Mouse (Mus musculus) layer of hippocampus, postnatal 36 days (tissue): ENCODE measurements around the gene Ifitm6. TPM values are rescaled to one million over a fixed set of nuclear protein-coding genes. Genes with fewer than 3 reads are reported as not detected.
A peak's percentile ranks its signal among the peaks of the same experiment; 100 is the strongest.
"Not testable (repeated sequence)": the region's sequence is repeated elsewhere in the genome, so short reads cannot be mapped to it uniquely, and the experiment has no call there.

ENCODE experiments used
- DNase-seq, 2 experiments: peaks; one replicate each; pipeline ENCODE4 v3.0.0; 2022
- total RNA-seq, 2 experiments: library from RNA; stranded (reverse); gene quantifications; 2 replicates each; pipeline ENCODE4 v1.2.3; 2021

Gene Ifitm6
- total RNA-seq: under 1 TPM in 1 of 2 experiments, not detected in 1; 0.63 TPM

- DNase-seq: not testable (repeated sequence)
Measured at GRCm38 (mm10) chr7:141017824-141018223, at the start of gene Ifitm6. TSS of gene Ifitm6 (minus strand) at chr7:141017924.

- DNase-seq: no peak
Measured at GRCm38 (mm10) chr7:141064576-141064975, 46.9 kb upstream of the Ifitm6 start.

- DNase-seq: no peak
Measured at GRCm38 (mm10) chr7:141064175-141064574, 46.5 kb upstream of the Ifitm6 start.

DNA sequence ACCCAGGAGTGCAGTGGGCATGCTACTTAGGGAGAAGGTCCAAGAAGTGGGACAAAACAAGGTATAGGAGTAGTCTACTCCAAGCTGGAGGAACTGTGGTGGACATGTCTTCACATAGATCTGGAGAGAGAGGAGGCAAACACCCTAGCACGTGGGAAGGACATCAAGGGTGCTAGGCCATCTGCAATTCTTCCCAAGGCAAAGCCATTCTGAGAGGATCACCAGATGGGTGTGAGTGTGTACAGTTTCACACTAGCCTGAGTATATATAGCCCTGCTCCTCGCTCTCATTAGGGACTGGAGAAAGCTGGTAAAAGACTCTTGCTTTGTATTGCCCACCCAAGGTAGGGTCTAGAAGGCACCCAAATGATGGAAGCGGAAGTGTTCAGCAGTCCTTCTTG is 45.6 kb upstream of the Ifitm6 start:
- no peak for DNase-seq

GRCm38 (mm10) chr7:141062525-141062924 is 44.8 kb upstream of the Ifitm6 start:
- no peak for DNase-seq

- DNase-seq: no peak
Measured at GRCm38 (mm10) chr7:141061269-141061692, 43.6 kb upstream of the Ifitm6 start.

- DNase-seq: peak; percentile 89 to 91
Measured at GRCm38 (mm10) chr7:141060426-141061242, 42.9 kb upstream of the Ifitm6 start, which contains the start of gene B4galnt4. TSS of gene B4galnt4 (plus strand) at chr7:141061104.

- DNase-seq: no peak
Measured at GRCm38 (mm10) chr7:141059929-141060328, 42.2 kb upstream of the Ifitm6 start.

DNA sequence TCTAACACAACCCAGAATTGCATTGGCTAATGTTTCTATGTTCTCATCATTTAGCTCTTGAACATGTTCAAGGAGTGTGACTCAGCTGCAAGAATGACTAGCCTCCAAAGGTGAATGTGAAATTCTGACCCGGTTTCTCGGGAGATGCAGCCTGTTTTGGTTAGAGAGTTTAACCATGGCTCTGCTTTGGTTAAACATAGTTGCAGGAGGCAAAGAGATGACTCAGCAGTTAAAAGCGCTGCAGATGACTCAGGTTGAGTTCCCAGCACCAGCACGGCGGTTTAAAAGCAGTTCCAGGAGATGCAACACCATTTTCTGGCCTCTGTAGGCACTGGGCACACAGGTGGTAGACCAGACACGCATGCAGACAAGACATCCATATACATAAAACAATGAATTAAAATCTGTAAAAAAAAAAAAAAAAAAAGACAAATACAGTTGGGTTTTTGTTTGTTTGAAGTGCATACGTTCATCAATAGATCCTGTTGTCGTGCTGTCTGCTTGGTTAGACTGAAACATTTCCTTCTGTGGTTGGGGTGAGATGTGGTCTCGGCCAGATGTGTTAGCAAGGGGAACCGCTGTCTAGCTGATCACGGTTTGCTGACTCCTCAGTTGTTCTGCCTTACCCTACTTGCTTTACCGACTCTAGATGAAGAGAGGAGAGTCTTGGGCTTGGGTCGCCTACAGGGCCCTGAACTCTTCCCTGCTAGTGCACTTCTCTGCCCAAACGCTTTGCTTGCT is 41.0 kb upstream of the Ifitm6 start:
- no peak for DNase-seq

DNA sequence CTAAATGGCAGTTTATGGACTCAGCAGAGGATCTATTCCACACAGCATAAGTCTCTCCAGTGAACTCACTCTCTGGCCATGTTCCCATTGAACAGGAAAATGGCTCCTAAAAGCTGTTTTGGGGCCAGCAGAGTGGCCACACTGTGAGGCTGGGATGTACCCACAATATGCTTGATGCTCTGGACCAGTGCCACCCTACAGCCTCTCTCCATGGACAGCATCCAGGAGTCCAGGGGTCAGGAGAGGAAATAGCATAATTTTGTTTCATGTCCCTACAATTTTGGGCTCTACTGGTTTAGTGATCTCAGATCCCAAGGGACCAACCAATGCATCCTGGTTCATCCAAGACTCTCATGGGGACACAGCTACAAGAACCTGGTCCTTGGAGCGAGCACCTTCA is 39.8 kb upstream of the Ifitm6 start:
- DNase-seq: no peak

DNA sequence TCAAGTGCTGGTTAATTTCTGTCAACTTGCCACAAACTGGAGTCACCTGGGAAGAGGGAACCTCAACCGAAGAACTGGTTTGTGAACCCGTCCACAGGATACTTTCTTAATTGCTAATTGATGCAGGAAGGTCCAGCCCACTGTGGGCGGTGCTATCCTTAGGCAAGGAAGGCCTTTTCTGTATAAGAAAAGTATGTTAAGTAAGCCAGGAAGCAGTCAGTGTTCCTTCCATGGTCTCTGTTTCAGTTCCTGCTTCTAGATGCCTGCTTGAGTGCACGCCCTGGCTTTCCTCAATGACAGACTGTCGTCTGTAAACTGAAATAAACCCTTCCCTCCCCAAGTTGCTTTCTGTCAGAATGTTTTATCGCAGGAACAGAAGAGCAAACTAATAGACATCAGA is 39.3 kb upstream of the Ifitm6 start:
- no peak for DNase-seq

DNA sequence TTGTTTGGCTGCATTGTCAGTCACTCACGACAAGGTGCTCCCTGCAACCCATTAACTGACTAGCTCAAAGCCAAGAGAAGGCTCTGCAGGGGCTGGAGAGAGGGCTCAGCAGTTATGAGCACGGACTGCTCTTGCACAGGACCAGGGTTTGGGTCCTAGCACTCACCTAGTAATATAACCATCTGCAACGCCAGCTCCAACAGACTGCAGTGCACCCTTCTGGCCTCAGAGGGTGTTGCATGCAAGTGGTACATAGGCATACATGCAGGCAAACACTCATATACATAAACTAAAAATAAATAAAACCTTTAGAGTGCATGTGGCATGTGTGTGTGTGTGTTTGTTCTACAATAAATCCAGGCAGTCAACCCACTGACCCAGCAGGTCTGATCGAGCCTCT is 38.1 kb upstream of the Ifitm6 start:
- DNase-seq: no peak

- DNase-seq: no peak
Measured at GRCm38 (mm10) chr7:141052421-141052820, 34.7 kb upstream of the Ifitm6 start.

DNA sequence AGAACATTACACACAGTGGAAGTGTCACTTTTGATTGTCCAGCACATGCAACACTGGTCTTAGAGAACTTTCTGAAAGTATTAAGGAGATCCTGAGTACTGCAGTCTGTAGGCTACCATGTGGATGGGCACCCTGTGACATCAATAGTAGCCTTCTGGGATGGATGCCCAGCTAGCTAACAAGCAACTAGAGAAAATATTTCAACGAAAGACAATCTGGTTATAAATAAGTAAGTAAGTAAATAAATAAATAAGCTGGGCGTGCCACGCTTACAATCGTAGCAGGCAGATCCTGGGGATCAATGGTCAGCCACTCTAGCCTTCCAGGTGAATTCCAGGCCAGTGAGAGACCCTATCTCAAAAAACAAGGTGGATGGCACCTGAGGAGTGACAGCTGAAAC is 34.3 kb upstream of the Ifitm6 start:
- no peak for DNase-seq

DNA sequence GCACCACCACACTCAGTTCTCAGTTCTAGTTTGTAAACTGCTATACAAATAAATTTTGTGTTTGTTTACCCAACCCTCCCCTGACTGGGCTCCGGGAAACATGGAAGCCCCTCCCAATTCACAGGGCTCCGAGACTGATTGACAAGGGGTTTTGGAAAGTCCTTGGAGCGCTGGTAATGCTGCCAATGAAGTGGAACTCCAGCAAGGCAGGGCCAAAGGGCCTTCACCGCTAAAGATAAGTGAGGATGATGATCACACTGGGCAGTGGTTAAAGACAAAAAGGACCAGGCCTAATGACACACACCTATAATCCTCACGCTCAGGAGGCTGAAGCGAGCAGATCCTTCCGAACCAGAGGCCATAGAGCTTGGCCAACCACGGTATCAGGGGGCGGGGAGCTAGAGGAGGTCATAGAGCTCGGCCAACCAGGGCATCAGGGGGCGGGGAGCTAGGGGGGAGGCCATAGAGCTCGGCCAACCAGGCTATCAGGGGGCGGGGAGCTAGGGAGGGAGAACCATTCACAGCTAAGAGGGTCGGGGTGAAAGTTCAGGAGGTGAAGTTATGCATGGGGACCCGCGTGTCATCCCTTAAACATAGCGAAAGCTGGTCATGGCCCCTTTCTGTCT is 33.4 kb upstream of the Ifitm6 start:
- DNase-seq: no peak

DNA sequence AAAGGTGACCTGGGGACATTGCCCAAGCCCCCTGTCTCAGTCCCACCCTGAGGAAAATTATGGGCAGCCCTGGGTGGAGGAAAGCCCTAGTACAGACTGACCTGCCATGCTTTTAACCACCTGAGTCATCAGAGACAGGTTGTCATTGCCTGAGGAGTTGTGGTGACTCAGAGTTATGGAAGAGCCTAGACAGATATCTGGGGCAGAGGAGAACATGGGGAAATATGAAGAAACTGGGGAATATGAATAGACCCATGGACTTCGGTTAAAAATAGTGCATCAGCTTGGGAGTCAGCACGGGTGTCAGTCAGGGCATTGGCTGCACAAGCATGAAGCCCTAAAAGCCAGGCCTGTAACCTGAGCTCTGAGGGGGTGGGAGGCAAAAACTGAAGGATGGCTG is 31.6 kb upstream of the Ifitm6 start:
- DNase-seq: no peak

- peak; percentile 86 for DNase-seq
Measured at GRCm38 (mm10) chr7:141048226-141049218, 30.8 kb upstream of the Ifitm6 start.

DNA sequence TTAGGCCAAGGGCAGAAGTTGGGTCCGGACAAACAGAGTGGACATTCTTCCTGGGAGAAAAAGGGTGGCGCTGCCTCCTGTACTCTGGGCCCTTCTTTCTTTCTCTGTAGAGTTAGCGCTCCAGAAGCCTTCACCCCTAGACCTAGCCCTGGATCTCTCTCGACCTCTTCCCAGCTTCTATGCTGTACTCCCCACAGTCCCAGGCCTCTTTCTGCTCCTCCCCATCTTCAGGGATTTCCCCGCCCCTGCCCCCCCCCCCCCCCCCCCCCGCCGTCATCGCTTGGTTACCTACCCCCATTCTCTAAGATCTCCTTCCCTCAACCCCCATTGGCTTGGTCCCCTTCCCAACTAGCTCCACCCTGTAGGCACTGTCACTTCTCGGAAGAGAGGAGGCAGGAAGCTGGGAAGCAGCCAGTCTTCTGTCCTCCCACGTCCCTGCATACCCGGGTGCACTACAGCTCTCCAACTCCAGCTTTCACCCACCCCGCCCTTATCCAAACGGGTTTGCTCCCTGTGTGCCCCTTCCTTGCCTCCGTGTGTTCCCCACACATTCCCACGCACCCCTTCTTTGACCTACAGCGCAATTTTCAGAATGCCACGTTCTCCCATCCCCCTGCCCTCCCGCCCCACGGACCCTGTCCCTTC is 30.0 kb upstream of the Ifitm6 start:
- DNase-seq: peak; percentile 74 to 78

GRCm38 (mm10) chr7:141046931-141047580 is 29.3 kb upstream of the Ifitm6 start:
- DNase-seq: no peak

- DNase-seq: no peak
Measured at GRCm38 (mm10) chr7:141042539-141042938, 24.8 kb upstream of the Ifitm6 start.

DNA sequence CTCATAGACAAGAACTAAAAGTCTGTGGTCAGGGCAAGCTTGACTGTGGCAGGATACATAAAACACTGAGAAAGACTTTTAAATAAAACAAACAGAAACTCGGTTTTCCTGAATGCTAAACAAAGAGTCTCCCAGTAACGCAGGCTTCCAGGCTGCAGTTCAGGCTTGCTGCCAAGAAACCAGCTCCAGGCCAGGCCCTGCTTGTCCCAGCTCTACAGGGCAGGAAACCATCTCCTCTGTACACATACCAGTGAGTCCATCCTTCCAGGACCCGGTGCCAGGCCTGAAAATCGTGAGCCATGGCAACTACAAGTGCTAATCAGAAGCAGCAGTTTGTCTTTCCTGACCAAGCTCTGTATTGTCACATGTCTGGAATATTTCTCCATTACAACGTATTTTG is 23.9 kb upstream of the Ifitm6 start:
- DNase-seq: peak in 1 of 2 experiments; percentile 40
